Comparison of ENCODE assay signal across 19 mouse cellular contexts in the genomic region with DNA sequence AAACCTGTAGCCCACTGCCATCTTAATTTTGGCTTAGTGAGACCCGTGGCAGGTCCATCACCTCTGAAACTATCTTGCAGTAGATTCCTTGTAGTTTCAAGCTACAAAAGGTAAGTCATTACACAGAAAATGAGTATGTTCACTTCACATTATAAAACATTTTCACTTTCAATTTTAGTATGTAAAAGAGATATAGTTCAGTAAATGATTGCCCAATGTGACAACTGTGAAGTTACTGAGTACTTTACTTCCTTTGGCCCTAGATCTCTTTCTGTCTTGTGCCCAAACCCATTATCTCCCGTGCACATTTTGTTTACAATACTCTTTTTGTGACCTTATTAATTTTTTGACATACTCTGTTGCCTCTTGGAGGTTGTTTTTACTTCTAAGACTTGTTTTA.
DNase-seq lines count a peak whose midpoint lies in the region; ATAC-seq and TF ChIP-seq lines count a peak whose summit lies in the region.
"Had no signal": no experiment of that assay in that cellular context is flagged by ENCODE, and none has a peak within 500 bp of the region (broad histone marks: within the 10 kb centered on the region; RNA-seq: fewer than 3 reads in every experiment).

No protein-coding gene starts in this region.

- H3K4me3 ChIP-seq in small intestine, adult 2 months (ENCODE audit: low read depth, low read length), result no peak overlapping the region
- no peak overlapping the region for H3K4me3 ChIP-seq in midbrain, embryonic 16.5 days (ENCODE audit: low read depth, low read length)
- no peak overlapping the region for H3K4me3 ChIP-seq in hindbrain, embryonic 11.5 days (ENCODE audit: low read depth, low read length)
- no peak overlapping the region for H3K4me3 ChIP-seq in hindbrain, embryonic 16.5 days (ENCODE audit: low read length)
- H3K4me3 ChIP-seq: embryonic facial prominence, embryonic 10.5 days; embryonic facial prominence, embryonic 12.5 days; forebrain, embryonic 13.5 days; forebrain, embryonic 15.5 days had no signal

- no peak overlapping the region for H3K4me2 ChIP-seq in midbrain, embryonic 16.5 days (ENCODE audit: low read length)
- no peak overlapping the region for H3K4me2 ChIP-seq in hindbrain, embryonic 11.5 days (replicated peaks; ENCODE audit: low read depth, low read length)
- H3K4me2 ChIP-seq in hindbrain, embryonic 16.5 days (ENCODE audit: low read length), result no peak overlapping the region
- H3K4me2 ChIP-seq: embryonic facial prominence, embryonic 12.5 days; forebrain, embryonic 13.5 days; forebrain, embryonic 15.5 days had no signal

- peak overlapping the region; percentile 88 for H3K27ac ChIP-seq in small intestine, adult 2 months (ENCODE audit: insufficient read depth, low read depth, low read length)
- no peak overlapping the region for H3K27ac ChIP-seq in midbrain, embryonic 16.5 days (ENCODE audit: low read length)
- no peak overlapping the region for H3K27ac ChIP-seq in hindbrain, embryonic 11.5 days (ENCODE audit: low read depth, low read length)
- no peak overlapping the region for H3K27ac ChIP-seq in hindbrain, embryonic 16.5 days (ENCODE audit: low read depth, low read length)
- H3K27ac ChIP-seq: embryonic facial prominence, embryonic 10.5 days; embryonic facial prominence, embryonic 12.5 days; forebrain, embryonic 13.5 days; forebrain, embryonic 15.5 days had no signal

- no peak overlapping the region for H3K9ac ChIP-seq in midbrain, embryonic 16.5 days (ENCODE audit: low read depth, low read length)
- no peak overlapping the region for H3K9ac ChIP-seq in hindbrain, embryonic 11.5 days (ENCODE audit: low read depth, low read length)
- no peak overlapping the region for H3K9ac ChIP-seq in hindbrain, embryonic 16.5 days (ENCODE audit: low read depth, low read length)
- H3K9ac ChIP-seq: embryonic facial prominence, embryonic 12.5 days; forebrain, embryonic 13.5 days; forebrain, embryonic 15.5 days; forebrain, postnatal 0 days had no signal

- no peak for TF ChIP-seq POLR2A in small intestine, adult 2 months (IDR thresholded peaks at IDR 0.05; ENCODE audit: low read depth, low read length)

- peak; percentile 54 for DNase-seq in induced T-regulatory cell, adult 2 months (ENCODE audit: low read depth)
- DNase-seq in hindbrain, embryonic 11.5 days (ENCODE audit: low spot score), result no peak
- DNase-seq: adrenal gland, adult 8-10 months; adrenal gland, postnatal 14 days; adrenal gland, postnatal 36 days; cerebellum, adult 11-12 months; cerebellum, adult 2 months; cerebellum, adult 9-10 months; cerebellum, postnatal 10 days; cerebellum, postnatal 25 days; forebrain, postnatal 0 days had no signal

- TF ChIP-seq CTCF in small intestine, adult 2 months (IDR thresholded peaks at IDR 0.05; ENCODE audit: extremely low read depth, insufficient read length, insufficient replicate concordance, low read depth, low read length), result no peak

- H3K36me3 ChIP-seq in small intestine, adult 2 months (ENCODE audit: control insufficient read depth, insufficient read depth, low read length), result no peaks in the 10 kb centered on the region
- H3K36me3 ChIP-seq in midbrain, embryonic 16.5 days (ENCODE audit: control insufficient read depth, insufficient read depth, low read length), result no peaks in the 10 kb centered on the region
- no peaks in the 10 kb centered on the region for H3K36me3 ChIP-seq in hindbrain, embryonic 11.5 days (ENCODE audit: control insufficient read depth, insufficient read depth, low read length)
- no peaks in the 10 kb centered on the region for H3K36me3 ChIP-seq in hindbrain, embryonic 16.5 days (ENCODE audit: control insufficient read depth, insufficient read depth, low read length)
- H3K36me3 ChIP-seq: embryonic facial prominence, embryonic 10.5 days; embryonic facial prominence, embryonic 12.5 days; forebrain, embryonic 15.5 days had no signal

- WGBS in small intestine, adult 2 months, result 35% methylated on average over 2 of the region's 2 CpGs
- 84% methylated on average over 2 of the region's 2 CpGs for WGBS in midbrain, embryonic 16.5 days
- 89% methylated on average over 2 of the region's 2 CpGs for WGBS in hindbrain, embryonic 11.5 days
- WGBS in hindbrain, embryonic 16.5 days, result 81% methylated on average over 2 of the region's 2 CpGs

- H3K9me3 ChIP-seq in midbrain, embryonic 16.5 days (replicated peaks; ENCODE audit: control insufficient read depth, low read length, poor library complexity, severe bottlenecking), result no peaks in the 10 kb centered on the region
- no peaks in the 10 kb centered on the region for H3K9me3 ChIP-seq in hindbrain, embryonic 11.5 days (ENCODE audit: control insufficient read depth, low read length)
- no peaks in the 10 kb centered on the region for H3K9me3 ChIP-seq in hindbrain, embryonic 16.5 days (ENCODE audit: control insufficient read depth, low read length)
- H3K9me3 ChIP-seq: embryonic facial prominence, embryonic 10.5 days; embryonic facial prominence, embryonic 12.5 days; forebrain, embryonic 13.5 days; forebrain, embryonic 15.5 days had no signal

- no peaks in the 10 kb centered on the region for H3K27me3 ChIP-seq in small intestine, adult 2 months (ENCODE audit: control insufficient read depth, insufficient read depth, low read length)
- H3K27me3 ChIP-seq in midbrain, embryonic 16.5 days (ENCODE audit: control insufficient read depth, insufficient read depth, low read depth, low read length), result no peaks in the 10 kb centered on the region
- H3K27me3 ChIP-seq in hindbrain, embryonic 11.5 days (ENCODE audit: control insufficient read depth, insufficient read depth, low read length), result no peaks in the 10 kb centered on the region
- H3K27me3 ChIP-seq in hindbrain, embryonic 16.5 days (replicated peaks; ENCODE audit: control insufficient read depth, insufficient read depth, low read length), result no peaks in the 10 kb centered on the region
- H3K27me3 ChIP-seq: embryonic facial prominence, embryonic 12.5 days; forebrain, embryonic 13.5 days; forebrain, embryonic 15.5 days had no signal

- peak; percentile 67 for ATAC-seq in CD4-positive, CD25-positive, alpha-beta regulatory T cell, adult 4 months
- no peak for ATAC-seq in midbrain, embryonic 16.5 days
- no peak for ATAC-seq in hindbrain, embryonic 11.5 days (ENCODE audit: low FRiP score)
- ATAC-seq in hindbrain, embryonic 16.5 days, result no peak
- ATAC-seq: forebrain, embryonic 13.5 days; forebrain, embryonic 15.5 days; forebrain, postnatal 0 days had no signal

- peaks cover 13% of the 10 kb centered on the region; the same call in 1 of the 2 replicates for H3K4me1 ChIP-seq in small intestine, adult 2 months (ENCODE audit: control insufficient read depth, insufficient read depth, insufficient read length, low read length)
- H3K4me1 ChIP-seq in midbrain, embryonic 16.5 days (ENCODE audit: control insufficient read depth, insufficient read depth, low read length), result no peaks in the 10 kb centered on the region
- no peaks in the 10 kb centered on the region for H3K4me1 ChIP-seq in hindbrain, embryonic 11.5 days (replicated peaks; ENCODE audit: control insufficient read depth, insufficient read depth, low read length)
- no peaks in the 10 kb centered on the region for H3K4me1 ChIP-seq in hindbrain, embryonic 16.5 days (ENCODE audit: control insufficient read depth, insufficient read depth, low read depth, low read length)
- H3K4me1 ChIP-seq: embryonic facial prominence, embryonic 10.5 days; embryonic facial prominence, embryonic 12.5 days; forebrain, embryonic 13.5 days had no signal
